Mouse (Mus musculus) regulatory T cell (primary cell): ENCODE results near the gene Taar2.

Source experiments
- in situ Hi-C: fragments of 300-600 bp; cut with MboI, MseI; formaldehyde crosslinking; loops from one replicate; pipeline ENCODE4 v1.15.1; 2025; ENCODE audit warnings: high pct_unique_total_duplicates

The Taar2 gene

GRCm38 (mm10) chr10:23978901-23979705, 40.7 kb downstream of the Taar2 start:
- in situ Hi-C loops = no loop called here

- in situ Hi-C loops = no loop called here
Observed at GRCm38 (mm10) chr10:23985546-23985945, 47.2 kb downstream of the Taar2 start, which contains the start of gene Taar6. Gene Taar6 (minus strand): TSS chr10:23985646.

GRCm38 (mm10) chr10:23986419-23986818, 48.0 kb downstream of the Taar2 start:
- in situ Hi-C loops = no loop called here
